Mouse (Mus musculus) heart, embryonic 12.5 days (tissue): Measurements from ENCODE around the gene Slco6d1. TPM values are rescaled to one million over a fixed set of nuclear protein-coding genes. Genes with fewer than 3 reads are reported as not detected.
"Not testable (repeated sequence)": the region's sequence is repeated elsewhere in the genome, so short reads cannot be mapped to it uniquely, and the experiment has no call there.

ENCODE experiments used
- ATAC-seq: fragments of 200-750 bp; cut with Nextera tagmentation; 2 replicates; pipeline ENCODE4 v1.8.0; 2017; ENCODE audit warnings: moderate TSS enrichment, moderate library complexity; ENCODE audit not compliant: insufficient number of reproducible peaks, low FRiP score
- H3K27ac ChIP-seq: fragments of 300-500 bp; sonication (generic); 2 replicates; pipeline ENCODE4 v1.5.1; 2016; ENCODE audit warnings: mild to moderate bottlenecking, moderate library complexity; ENCODE audit not compliant: poor library complexity, severe bottlenecking
- H3K27me3 ChIP-seq: fragments of 300-500 bp; sonication (generic); replicated peaks from 2 replicates; pipeline ENCODE4 v1.6.1; 2016; ENCODE audit warnings: mild to moderate bottlenecking, moderate library complexity
- H3K36me3 ChIP-seq: fragments of 300-500 bp; sonication (generic); 2 replicates; pipeline ENCODE4 v1.6.1; 2016; ENCODE audit warnings: mild to moderate bottlenecking, moderate library complexity
- H3K4me1 ChIP-seq: fragments of 300-500 bp; sonication (generic); replicated peaks from 2 replicates; pipeline ENCODE4 v1.6.1; 2016; ENCODE audit warnings: mild to moderate bottlenecking
- H3K4me2 ChIP-seq: fragments of 300-500 bp; sonication (generic); 2 replicates; pipeline ENCODE4 v1.6.1; 2016; ENCODE audit warnings: mild to moderate bottlenecking, moderate library complexity
- H3K4me3 ChIP-seq: fragments of 300-500 bp; sonication (generic); 2 replicates; pipeline ENCODE4 v1.5.1; 2016; ENCODE audit warnings: mild to moderate bottlenecking
- H3K9ac ChIP-seq: fragments of 300-500 bp; sonication (generic); 2 replicates; pipeline ENCODE4 v1.6.1; 2016; ENCODE audit warnings: mild to moderate bottlenecking, moderate library complexity
- H3K9me3 ChIP-seq: fragments of 300-500 bp; sonication (generic); replicated peaks from 2 replicates; pipeline ENCODE4 v1.6.1; 2016; ENCODE audit warnings: mild to moderate bottlenecking, moderate library complexity
- WGBS: fragments of 180-500 bp; shearing (Covaris S2); methylation state at CpG from one replicate; pipeline ENCODE4 v1.1.7; 2016; 5-methylcytosine and 5-hydroxymethylcytosine counted together
- polyA plus RNA-seq: library from polyadenylated mRNA; unstranded; fragments of >200 nt; fragmentation: Nextera tagmentation; extraction: Ambion mirVana; gene quantifications from 2 replicates; pipeline ENCODE4 v1.2.1, GENCODE M21; 2016

Gene Slco6d1
- not detected in 2 replicates for polyA plus RNA-seq

GRCm38 (mm10) chr1:98420824-98421223 lies at the start of gene Slco6d1:
Gene Slco6d1, plus strand, starts transcription at chr1:98421124.
- no peaks in the 10 kb centered on the region for H3K36me3 ChIP-seq
- H3K27me3 ChIP-seq, result no peaks in the 10 kb centered on the region
- H3K4me2 ChIP-seq, result no peak within 1 kb of the TSS
- H3K4me3 ChIP-seq, result no peak within 1 kb of the TSS
- no peak within 1 kb of the TSS for H3K27ac ChIP-seq
- no peak for ATAC-seq
- no peaks in the 10 kb centered on the region for H3K9me3 ChIP-seq
- 68% methylated on average over 10 of the region's 10 CpGs for WGBS
- H3K4me1 ChIP-seq, result no peaks in the 10 kb centered on the region
- H3K9ac ChIP-seq, result no peak within 1 kb of the TSS

- Histone ChIP-seq H3K4me3 (no peak overlapping the region), H3K9ac (no peak overlapping the region), H3K27ac (no peak overlapping the region), H3K4me1 (no peaks in the 10 kb centered on the region), H3K36me3 (no peaks in the 10 kb centered on the region), H3K4me2 (no peak overlapping the region), H3K9me3 (no peaks in the 10 kb centered on the region), H3K27me3 (no peaks in the 10 kb centered on the region)
- ATAC-seq, result no peak
Measured at GRCm38 (mm10) chr1:98392001-98392400, 28.9 kb upstream of the Slco6d1 start.

GRCm38 (mm10) chr1:98447929-98448328 lies 27.0 kb downstream of the Slco6d1 start:
- H3K9me3 ChIP-seq, result peaks cover 6% of the 10 kb centered on the region; the same call in 1 of the 2 replicates
- H3K27ac ChIP-seq, result no peak overlapping the region
- H3K4me3 ChIP-seq, result no peak overlapping the region
- no peak overlapping the region for H3K4me2 ChIP-seq
- no peaks in the 10 kb centered on the region for H3K36me3 ChIP-seq
- H3K4me1 ChIP-seq, result no peaks in the 10 kb centered on the region
- H3K27me3 ChIP-seq, result no peaks in the 10 kb centered on the region
- WGBS, result 69% methylated on average over 4 of the region's 4 CpGs
- no peak overlapping the region for H3K9ac ChIP-seq
- ATAC-seq, result no peak

GRCm38 (mm10) chr1:98459224-98459623 lies 38.3 kb downstream of the Slco6d1 start:
- H3K9me3 ChIP-seq, H3K36me3 ChIP-seq, H3K27ac ChIP-seq, ATAC-seq, H3K4me3 ChIP-seq, H3K9ac ChIP-seq, H3K4me2 ChIP-seq, H3K27me3 ChIP-seq, H3K4me1 ChIP-seq: not testable (repeated sequence)
- 86% methylated on average over 8 of the region's 8 CpGs for WGBS

GRCm38 (mm10) chr1:98476381-98476780 lies 55.5 kb downstream of the Slco6d1 start:
- not testable (repeated sequence) for H3K36me3 ChIP-seq, H3K4me2 ChIP-seq, H3K4me3 ChIP-seq, ATAC-seq, H3K9ac ChIP-seq, H3K9me3 ChIP-seq, H3K27ac ChIP-seq, H3K4me1 ChIP-seq, H3K27me3 ChIP-seq
- WGBS, result 76% methylated on average over 1 of the region's 1 CpGs

GRCm38 (mm10) chr1:98479243-98479642 lies 58.3 kb downstream of the Slco6d1 start:
- H3K4me3 ChIP-seq, result no peak overlapping the region
- 71% methylated on average over 2 of the region's 2 CpGs for WGBS
- no peaks in the 10 kb centered on the region for H3K4me1 ChIP-seq
- no peak overlapping the region for H3K4me2 ChIP-seq
- H3K9me3 ChIP-seq, result no peaks in the 10 kb centered on the region
- H3K9ac ChIP-seq, result no peak overlapping the region
- no peak overlapping the region for H3K27ac ChIP-seq
- no peaks in the 10 kb centered on the region for H3K27me3 ChIP-seq
- ATAC-seq, result no peak
- no peaks in the 10 kb centered on the region for H3K36me3 ChIP-seq

GRCm38 (mm10) chr1:98505982-98506381 lies 85.1 kb downstream of the Slco6d1 start:
- Histone ChIP-seq H3K4me1 (no peaks in the 10 kb centered on the region), H3K9ac (no peak overlapping the region), H3K36me3 (no peaks in the 10 kb centered on the region), H3K27me3 (no peaks in the 10 kb centered on the region), H3K4me2 (no peak overlapping the region), H3K4me3 (no peak overlapping the region), H3K9me3 (no peaks in the 10 kb centered on the region), H3K27ac (no peak overlapping the region)
- ATAC-seq, result no peak
- 70% methylated on average over 2 of the region's 2 CpGs for WGBS

- Histone ChIP-seq H3K4me1 (no peaks in the 10 kb centered on the region), H3K4me3 (no peak overlapping the region), H3K9ac (no peak overlapping the region), H3K4me2 (no peak overlapping the region), H3K9me3 (no peaks in the 10 kb centered on the region), H3K27me3 (no peaks in the 10 kb centered on the region), H3K36me3 (no peaks in the 10 kb centered on the region), H3K27ac (no peak overlapping the region)
- ATAC-seq, result no peak
- 81% methylated on average over 2 of the region's 2 CpGs for WGBS
Measured at GRCm38 (mm10) chr1:98522977-98523376, 102.1 kb downstream of the Slco6d1 start.

- no peak overlapping the region for H3K9ac ChIP-seq
- H3K36me3 ChIP-seq, result no peaks in the 10 kb centered on the region
- H3K4me3 ChIP-seq, result no peak overlapping the region
- H3K4me2 ChIP-seq, result no peak overlapping the region
- H3K27me3 ChIP-seq, result no peaks in the 10 kb centered on the region
- no peaks in the 10 kb centered on the region for H3K4me1 ChIP-seq
- ATAC-seq, result no peak
- no peak overlapping the region for H3K27ac ChIP-seq
- no peaks in the 10 kb centered on the region for H3K9me3 ChIP-seq
Measured at GRCm38 (mm10) chr1:98523537-98523936, 102.6 kb downstream of the Slco6d1 start.

- WGBS, result 82% methylated on average over 2 of the region's 2 CpGs
- ATAC-seq, H3K27ac ChIP-seq, H3K9me3 ChIP-seq, H3K4me2 ChIP-seq, H3K36me3 ChIP-seq, H3K9ac ChIP-seq, H3K4me1 ChIP-seq, H3K4me3 ChIP-seq, H3K27me3 ChIP-seq: not testable (repeated sequence)
Measured at GRCm38 (mm10) chr1:98528368-98528767, 107.4 kb downstream of the Slco6d1 start.

GRCm38 (mm10) chr1:98545372-98545771 lies 124.4 kb downstream of the Slco6d1 start:
- no peak for ATAC-seq
- Histone ChIP-seq H3K4me1 (no peaks in the 10 kb centered on the region), H3K27me3 (no peaks in the 10 kb centered on the region), H3K27ac (no peak overlapping the region), H3K4me2 (no peak overlapping the region), H3K9ac (no peak overlapping the region), H3K4me3 (no peak overlapping the region), H3K9me3 (no peaks in the 10 kb centered on the region), H3K36me3 (no peaks in the 10 kb centered on the region)
- WGBS, result 70% methylated on average over 2 of the region's 2 CpGs

GRCm38 (mm10) chr1:98554388-98554787 lies 133.5 kb downstream of the Slco6d1 start:
- Histone ChIP-seq H3K27ac (no peak overlapping the region), H3K9me3 (no peaks in the 10 kb centered on the region), H3K36me3 (no peaks in the 10 kb centered on the region), H3K4me2 (no peak overlapping the region), H3K4me1 (no peaks in the 10 kb centered on the region), H3K4me3 (no peak overlapping the region), H3K9ac (no peak overlapping the region), H3K27me3 (no peaks in the 10 kb centered on the region)
- ATAC-seq, result no peak
- 80% methylated on average over 2 of the region's 2 CpGs for WGBS
